Mouse (Mus musculus) limb, embryonic 13.5 days (tissue): ENCODE data around the gene Lipa. TPM values are rescaled to one million over a fixed set of nuclear protein-coding genes. Genes with fewer than 3 reads are reported as not detected.

Experiments used
- ATAC-seq: fragments of 200-750 bp; cut with Nextera tagmentation; 2 replicates; pipeline ENCODE4 v1.8.0; 2017; ENCODE audit warnings: low read depth, moderate number of reproducible peaks, moderate TSS enrichment; ENCODE audit not compliant: low FRiP score
- H3K27ac ChIP-seq: fragments of 300-500 bp; sonication (generic); 2 replicates; pipeline ENCODE4 v1.5.1; 2015; ENCODE audit warnings: inconsistent platforms, mild to moderate bottlenecking, moderate library complexity
- H3K27me3 ChIP-seq: fragments of 300-500 bp; sonication (generic); 2 replicates; pipeline ENCODE4 v1.6.1; 2015; ENCODE audit warnings: mild to moderate bottlenecking, inconsistent platforms
- H3K36me3 ChIP-seq: fragments of 300-500 bp; sonication (generic); 2 replicates; pipeline ENCODE4 v1.6.1; 2015; ENCODE audit warnings: inconsistent platforms, mild to moderate bottlenecking, moderate library complexity
- H3K4me1 ChIP-seq: fragments of 300-500 bp; sonication (generic); 2 replicates; pipeline ENCODE4 v1.6.1; 2015; ENCODE audit warnings: inconsistent platforms
- H3K4me2 ChIP-seq: fragments of 300-500 bp; sonication (generic); replicated peaks from 2 replicates; pipeline ENCODE4 v1.6.1; 2015; ENCODE audit warnings: inconsistent platforms, mild to moderate bottlenecking, moderate library complexity
- H3K4me3 ChIP-seq: fragments of 300-500 bp; sonication (generic); 2 replicates; pipeline ENCODE4 v1.5.1; 2015; ENCODE audit warnings: moderate library complexity, mild to moderate bottlenecking, inconsistent platforms
- H3K9ac ChIP-seq: fragments of 300-500 bp; sonication (generic); 2 replicates; pipeline ENCODE4 v1.6.1; 2015; ENCODE audit warnings: mild to moderate bottlenecking, inconsistent platforms
- H3K9me3 ChIP-seq: fragments of 300-500 bp; sonication (generic); 2 replicates; pipeline ENCODE4 v1.6.1; 2016; ENCODE audit warnings: inconsistent platforms
- WGBS: fragments of 180-500 bp; shearing (Covaris S2); methylation state at CpG from one replicate; pipeline ENCODE4 v1.1.7; 2015; 5-methylcytosine and 5-hydroxymethylcytosine counted together
- polyA plus RNA-seq: library from polyadenylated mRNA; unstranded; fragments of >200 nt; fragmentation: Nextera tagmentation; extraction: Ambion mirVana; gene quantifications from 2 replicates; pipeline ENCODE4 v1.2.1, GENCODE M21; 2015

Gene Lipa
- polyA plus RNA-seq, 1 experiment from 2014 or later, result 46.0 TPM

DNA sequence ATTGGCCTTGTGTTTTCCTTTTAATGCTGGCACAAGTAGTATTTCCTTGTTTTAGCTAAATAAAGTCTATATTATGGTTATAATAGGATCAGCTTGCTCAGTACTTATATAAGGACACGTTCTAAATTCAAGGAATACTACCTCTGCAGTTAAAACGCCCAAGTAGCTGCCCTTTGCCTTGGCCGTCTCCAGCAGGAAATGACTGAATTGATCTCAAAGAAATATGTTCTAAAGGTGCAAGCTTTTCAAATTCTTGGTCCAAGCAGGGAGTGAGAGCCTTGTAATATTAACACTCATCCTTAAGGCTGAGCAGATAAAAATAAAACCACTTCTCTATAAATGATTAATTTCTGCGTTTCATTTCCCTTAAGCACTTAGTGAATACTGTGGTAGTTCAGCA lies 7.2 kb downstream of the Lipa start:
- Histone ChIP-seq H3K4me2 (no peak overlapping the region), H3K4me3 (no peak overlapping the region), H3K27ac (no peak overlapping the region), H3K36me3 (peaks cover 40% of the 10 kb centered on the region), H3K9me3 (no peaks in the 10 kb centered on the region), H3K9ac (no peak overlapping the region), H3K4me1 (peaks cover 7% of the 10 kb centered on the region; the same call in 1 of the 2 replicates), H3K27me3 (no peaks in the 10 kb centered on the region)
- no peak for ATAC-seq
- WGBS, result 82% methylated on average over 4 of the region's 4 CpGs

DNA sequence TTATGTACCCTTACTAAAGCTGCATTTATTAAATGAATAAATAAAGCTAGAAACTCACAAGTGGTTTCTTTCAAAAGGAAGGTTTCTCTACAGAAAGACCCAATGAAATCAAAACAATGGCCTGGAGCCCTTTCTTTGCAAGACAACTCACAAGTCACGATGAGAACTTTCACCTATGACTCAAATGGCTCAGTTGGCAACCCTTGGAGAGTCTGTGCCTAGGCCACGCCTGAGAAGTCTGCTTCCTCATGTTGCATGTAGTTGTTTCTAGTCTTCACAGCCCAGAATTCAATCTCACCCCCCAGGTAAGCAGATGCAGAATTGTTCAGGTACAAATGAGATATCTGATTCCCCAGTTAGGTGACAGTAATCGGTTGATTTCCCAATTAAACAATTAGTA lies 7.6 kb downstream of the Lipa start:
- H3K4me3 ChIP-seq, result no peak overlapping the region
- WGBS, result 89% methylated on average over 3 of the region's 3 CpGs
- peaks cover 2% of the 10 kb centered on the region; the same call in 1 of the 2 replicates for H3K4me1 ChIP-seq
- H3K9ac ChIP-seq, result no peak overlapping the region
- no peaks in the 10 kb centered on the region for H3K9me3 ChIP-seq
- no peak overlapping the region for H3K27ac ChIP-seq
- H3K4me2 ChIP-seq, result no peak overlapping the region
- H3K27me3 ChIP-seq, result no peaks in the 10 kb centered on the region
- H3K36me3 ChIP-seq, result peaks cover 40% of the 10 kb centered on the region
- ATAC-seq, result no peak

DNA sequence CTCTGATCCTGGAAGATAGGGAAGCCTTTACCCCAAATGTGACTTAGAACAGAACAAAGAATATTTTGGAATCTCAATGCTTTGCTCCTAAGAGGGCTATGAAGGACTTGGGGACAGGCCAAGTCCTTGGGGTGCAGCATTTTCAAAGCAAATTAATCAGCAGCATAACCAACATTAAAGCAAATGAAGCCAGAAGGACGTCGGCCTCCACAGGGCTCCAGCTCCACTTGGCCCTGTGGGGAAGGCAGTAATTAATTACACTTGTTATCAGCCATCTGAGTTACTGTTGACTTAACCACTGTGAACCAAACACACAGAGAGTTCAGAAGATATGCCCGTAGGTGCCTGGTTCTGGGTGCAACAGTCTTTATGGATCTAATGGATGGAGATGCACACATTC lies 8.5 kb downstream of the Lipa start:
- Histone ChIP-seq H3K4me1 (no peaks in the 10 kb centered on the region), H3K9ac (no peak overlapping the region), H3K4me3 (no peak overlapping the region), H3K27ac (no peak overlapping the region), H3K27me3 (no peaks in the 10 kb centered on the region), H3K9me3 (no peaks in the 10 kb centered on the region), H3K36me3 (peaks cover 40% of the 10 kb centered on the region), H3K4me2 (no peak overlapping the region)
- 55% methylated on average over 3 of the region's 3 CpGs for WGBS
- ATAC-seq, result no peak

DNA sequence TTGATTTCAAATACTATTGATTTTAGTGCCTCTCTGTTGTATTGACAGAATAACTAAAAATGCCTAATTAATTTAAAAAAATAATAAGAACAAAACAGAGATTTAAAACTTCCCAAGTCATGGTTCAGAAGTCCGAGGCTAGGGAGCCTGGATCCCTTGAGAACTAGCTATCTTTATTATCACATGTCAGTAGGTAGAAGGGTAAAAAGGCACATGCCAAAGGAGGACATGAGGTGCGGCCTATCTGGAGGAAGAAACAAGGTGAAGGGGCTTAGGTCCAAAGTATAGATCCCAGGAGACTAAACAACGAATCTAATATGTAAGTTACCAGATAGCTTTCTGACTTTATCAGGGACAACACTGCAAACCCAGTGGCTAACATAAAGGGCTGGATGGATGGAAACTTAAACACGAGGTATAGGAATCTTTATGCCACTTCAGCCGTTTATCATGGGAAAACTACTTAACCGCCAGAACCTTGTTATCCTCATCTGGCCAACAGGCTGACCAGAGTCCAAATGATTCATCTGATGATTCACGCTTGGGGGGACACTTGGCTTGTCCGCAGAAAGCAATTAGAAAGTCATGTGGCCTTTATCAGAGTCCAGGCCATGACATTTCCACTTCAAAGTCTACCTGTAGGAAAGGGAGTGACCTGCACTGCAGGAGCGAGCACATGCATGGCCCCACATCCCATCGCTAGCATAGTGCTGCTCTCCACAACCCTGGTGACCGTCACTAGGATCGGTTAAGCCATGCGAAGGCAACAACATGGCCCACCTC lies 9.3 kb downstream of the Lipa start:
- no peaks in the 10 kb centered on the region for H3K4me1 ChIP-seq
- no peak overlapping the region for H3K4me3 ChIP-seq
- H3K27ac ChIP-seq, result no peak overlapping the region
- peaks cover 40% of the 10 kb centered on the region for H3K36me3 ChIP-seq
- ATAC-seq, result no peak
- no peak overlapping the region for H3K9ac ChIP-seq
- 91% methylated on average over 13 of the region's 13 CpGs for WGBS
- H3K9me3 ChIP-seq, result no peaks in the 10 kb centered on the region
- no peak overlapping the region for H3K4me2 ChIP-seq
- no peaks in the 10 kb centered on the region for H3K27me3 ChIP-seq

DNA sequence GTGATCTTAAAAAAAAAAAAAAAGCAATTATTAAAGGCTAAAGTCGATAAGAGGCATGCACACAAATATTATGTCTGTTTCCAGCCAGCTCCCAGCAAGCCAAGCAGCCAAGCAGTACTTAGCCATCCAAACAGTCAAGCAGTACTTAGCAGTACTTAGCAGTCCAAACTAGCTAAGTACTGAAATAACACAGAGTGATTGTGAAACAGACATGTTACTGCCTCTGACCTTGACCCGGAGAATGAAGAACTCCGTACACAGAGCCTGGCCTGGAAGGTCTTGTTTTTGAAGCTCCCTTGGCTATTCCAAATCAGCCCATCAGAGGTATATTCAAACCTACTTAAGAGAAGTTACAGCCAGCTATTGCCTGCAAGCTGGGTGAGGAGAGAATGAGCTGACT lies 10.1 kb downstream of the Lipa start:
- H3K27ac ChIP-seq, result no peak overlapping the region
- no peaks in the 10 kb centered on the region for H3K4me1 ChIP-seq
- H3K9ac ChIP-seq, result no peak overlapping the region
- peaks cover 40% of the 10 kb centered on the region for H3K36me3 ChIP-seq
- ATAC-seq, result no peak
- no peaks in the 10 kb centered on the region for H3K27me3 ChIP-seq
- WGBS, result 87% methylated on average over 3 of the region's 3 CpGs
- no peaks in the 10 kb centered on the region for H3K9me3 ChIP-seq
- H3K4me3 ChIP-seq, result no peak overlapping the region
- no peak overlapping the region for H3K4me2 ChIP-seq

DNA sequence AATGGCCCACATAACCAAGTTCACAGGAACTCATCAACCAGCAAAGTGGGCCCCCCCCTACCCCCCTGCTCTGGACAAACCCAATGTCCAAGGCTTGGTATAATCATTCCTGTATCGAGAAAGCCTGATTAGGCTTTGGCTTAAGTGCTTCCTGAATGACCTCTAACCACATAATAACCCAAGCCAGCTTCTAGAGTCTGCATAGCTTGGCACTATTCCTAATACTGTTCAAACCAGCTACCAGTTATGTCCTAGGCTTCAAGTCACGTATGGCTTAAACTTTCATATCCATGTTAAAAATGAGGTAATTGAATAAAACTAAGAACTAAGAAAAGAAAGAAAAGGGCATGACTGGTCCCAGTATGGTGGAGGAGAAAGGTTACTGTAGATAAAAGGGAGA lies 10.9 kb downstream of the Lipa start:
- H3K4me2 ChIP-seq, result no peak overlapping the region
- peaks cover 3% of the 10 kb centered on the region; the same call in 1 of the 2 replicates for H3K4me1 ChIP-seq
- H3K4me3 ChIP-seq, result no peak overlapping the region
- no peak overlapping the region for H3K9ac ChIP-seq
- no peaks in the 10 kb centered on the region for H3K27me3 ChIP-seq
- no peak overlapping the region for H3K27ac ChIP-seq
- H3K9me3 ChIP-seq, result no peaks in the 10 kb centered on the region
- no peak for ATAC-seq
- 81% methylated on average over 2 of the region's 2 CpGs for WGBS
- H3K36me3 ChIP-seq, result peaks cover 34% of the 10 kb centered on the region

DNA sequence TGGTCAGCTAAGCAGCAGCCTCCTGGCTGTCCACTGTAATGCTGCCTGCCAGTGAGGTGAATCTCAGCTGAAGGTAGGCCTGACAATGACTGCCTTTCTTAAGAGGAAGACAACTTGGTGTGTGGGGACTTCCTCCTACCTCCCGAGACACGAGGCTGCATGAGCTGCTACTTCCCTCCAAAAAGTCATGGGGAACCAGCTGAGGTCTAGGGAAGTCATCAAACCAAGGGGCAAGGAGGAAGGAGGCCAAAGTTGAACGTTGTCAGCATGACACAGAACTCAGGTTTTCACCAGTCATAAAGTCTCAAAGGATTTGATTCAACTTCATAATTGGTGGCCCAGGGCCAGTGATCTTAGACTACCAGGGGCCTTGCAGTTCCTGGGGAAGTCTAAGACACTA lies 11.6 kb downstream of the Lipa start:
- H3K27ac ChIP-seq, result no peak overlapping the region
- H3K4me3 ChIP-seq, result no peak overlapping the region
- H3K4me2 ChIP-seq, result no peak overlapping the region
- H3K27me3 ChIP-seq, result no peaks in the 10 kb centered on the region
- peaks cover 29% of the 10 kb centered on the region for H3K36me3 ChIP-seq
- H3K9ac ChIP-seq, result no peak overlapping the region
- H3K9me3 ChIP-seq, result no peaks in the 10 kb centered on the region
- 90% methylated on average over 3 of the region's 3 CpGs for WGBS
- no peak for ATAC-seq
- H3K4me1 ChIP-seq, result peaks cover 4% of the 10 kb centered on the region; the same call in 1 of the 2 replicates

DNA sequence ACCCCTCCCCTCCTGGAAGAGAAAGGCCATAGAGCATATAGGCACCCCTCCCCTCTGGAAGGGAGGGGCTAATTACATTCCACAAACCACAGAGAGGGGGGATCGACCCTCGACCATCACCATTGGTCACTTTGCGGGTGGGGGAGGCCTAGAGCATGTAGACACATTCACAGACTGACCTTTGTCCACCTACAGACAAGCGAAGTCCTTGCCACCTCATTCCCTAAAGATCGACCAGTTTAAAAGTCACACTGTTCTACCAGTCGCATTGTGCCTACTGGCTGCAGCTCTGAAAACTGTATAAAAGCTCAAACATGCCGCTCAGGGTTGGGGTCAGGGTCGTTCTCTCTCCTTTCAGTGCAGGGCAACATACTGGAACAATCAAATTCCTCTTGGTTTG lies 15.7 kb downstream of the Lipa start:
- Histone ChIP-seq H3K9me3 (0 out of 2 replicates have a peak, but pooled peaks cover 2% of the 10 kb centered on the region), H3K4me3 (no peak overlapping the region), H3K27ac (no peak overlapping the region), H3K36me3 (peaks cover 32% of the 10 kb centered on the region), H3K4me2 (no peak overlapping the region), H3K4me1 (peaks cover 4% of the 10 kb centered on the region; the same call in 1 of the 2 replicates), H3K9ac (no peak overlapping the region), H3K27me3 (no peaks in the 10 kb centered on the region)
- peak; percentile 32; the same call in 1 of the 2 replicates for ATAC-seq
- WGBS, result 65% methylated on average over 8 of the region's 8 CpGs

DNA sequence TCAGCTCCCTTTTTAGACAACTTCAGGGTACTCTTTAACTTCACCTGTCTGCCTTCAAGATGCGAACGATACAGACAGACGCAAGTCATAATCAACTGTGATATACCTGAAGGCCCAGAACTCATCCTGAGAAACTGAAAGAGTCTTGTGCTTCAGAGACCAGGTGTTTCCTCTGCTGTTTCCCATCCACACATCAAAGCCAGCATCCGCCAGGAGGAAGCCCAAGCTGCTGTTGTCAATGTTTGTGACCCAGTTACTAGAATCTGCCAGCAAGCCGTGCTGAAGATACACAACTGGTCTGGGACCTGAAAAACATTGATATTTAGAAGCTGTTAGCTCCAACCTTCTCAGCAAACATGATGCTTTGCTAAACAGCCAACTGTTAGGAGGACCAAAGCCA lies 16.6 kb downstream of the Lipa start:
- peaks cover 36% of the 10 kb centered on the region for H3K36me3 ChIP-seq
- no peak overlapping the region for H3K4me3 ChIP-seq
- no peaks in the 10 kb centered on the region for H3K27me3 ChIP-seq
- 76% methylated on average over 5 of the region's 5 CpGs for WGBS
- H3K9me3 ChIP-seq, result 0 out of 2 replicates have a peak, but pooled peaks cover 2% of the 10 kb centered on the region
- H3K4me1 ChIP-seq, result peaks cover 4% of the 10 kb centered on the region; the same call in 1 of the 2 replicates
- no peak overlapping the region for H3K9ac ChIP-seq
- no peak for ATAC-seq
- no peak overlapping the region for H3K4me2 ChIP-seq
- no peak overlapping the region for H3K27ac ChIP-seq

DNA sequence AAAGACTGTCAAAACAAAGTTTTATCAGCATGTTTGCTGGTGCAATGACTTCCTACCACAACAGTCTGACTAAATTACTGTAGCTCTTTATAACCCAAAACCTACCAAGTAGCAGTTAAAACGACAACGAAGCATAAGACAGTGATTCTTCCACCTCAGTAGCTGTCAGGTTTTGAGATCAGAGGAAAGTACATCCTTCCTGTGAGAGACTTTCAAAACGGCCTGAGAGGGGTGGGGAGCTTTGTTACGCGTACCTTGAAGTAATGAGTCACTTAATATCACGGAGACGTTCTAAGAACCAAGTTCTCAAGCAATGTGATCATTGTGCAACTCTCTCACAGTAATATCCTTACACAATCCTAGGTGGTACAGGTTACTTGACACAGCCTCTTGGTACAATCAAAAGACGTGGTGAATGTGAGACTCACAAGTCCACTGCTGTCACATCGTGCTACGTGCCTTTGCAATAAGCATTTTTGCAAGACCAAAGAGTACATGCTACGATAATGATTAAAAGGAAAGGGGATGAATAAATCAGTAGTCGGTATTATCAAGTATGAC lies 22.0 kb downstream of the Lipa start:
- H3K27me3 ChIP-seq, result no peaks in the 10 kb centered on the region
- no peak overlapping the region for H3K27ac ChIP-seq
- H3K4me2 ChIP-seq, result no peak overlapping the region
- ATAC-seq, result no peak
- 0 out of 2 replicates have a peak, but pooled peaks cover 2% of the 10 kb centered on the region for H3K9me3 ChIP-seq
- no peak overlapping the region for H3K9ac ChIP-seq
- peaks cover 44% of the 10 kb centered on the region for H3K36me3 ChIP-seq
- WGBS, result 87% methylated on average over 12 of the region's 12 CpGs
- no peak overlapping the region for H3K4me3 ChIP-seq
- H3K4me1 ChIP-seq, result no peaks in the 10 kb centered on the region

DNA sequence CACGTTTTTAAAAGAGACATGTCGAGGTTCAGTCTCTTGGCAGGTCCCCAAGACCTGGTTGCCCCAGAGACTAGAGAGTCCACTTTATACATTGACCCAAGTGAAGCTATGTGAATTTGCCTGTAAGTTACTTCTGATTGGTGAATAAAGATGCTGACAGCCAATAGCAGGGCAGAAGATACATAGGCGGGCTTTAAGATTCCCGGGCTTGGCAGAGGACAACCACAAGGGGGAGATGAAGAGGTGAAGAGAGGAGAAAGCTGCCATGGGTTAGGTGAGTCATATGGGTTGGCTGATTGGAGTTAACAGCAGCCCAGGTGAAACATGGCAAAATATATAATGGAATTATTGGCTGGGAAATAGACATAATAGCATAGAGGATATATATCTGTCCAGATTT lies 26.5 kb downstream of the Lipa start:
- no peaks in the 10 kb centered on the region for H3K27me3 ChIP-seq
- H3K9ac ChIP-seq, result no peak overlapping the region
- ATAC-seq, result no peak; the same call in 1 of the 2 replicates
- no peaks in the 10 kb centered on the region for H3K9me3 ChIP-seq
- H3K27ac ChIP-seq, result no peak overlapping the region
- no peak overlapping the region for H3K4me3 ChIP-seq
- WGBS, result 46% methylated on average over 4 of the region's 4 CpGs
- no peaks in the 10 kb centered on the region for H3K4me1 ChIP-seq
- peaks cover 21% of the 10 kb centered on the region for H3K36me3 ChIP-seq
- H3K4me2 ChIP-seq, result no peak overlapping the region

DNA sequence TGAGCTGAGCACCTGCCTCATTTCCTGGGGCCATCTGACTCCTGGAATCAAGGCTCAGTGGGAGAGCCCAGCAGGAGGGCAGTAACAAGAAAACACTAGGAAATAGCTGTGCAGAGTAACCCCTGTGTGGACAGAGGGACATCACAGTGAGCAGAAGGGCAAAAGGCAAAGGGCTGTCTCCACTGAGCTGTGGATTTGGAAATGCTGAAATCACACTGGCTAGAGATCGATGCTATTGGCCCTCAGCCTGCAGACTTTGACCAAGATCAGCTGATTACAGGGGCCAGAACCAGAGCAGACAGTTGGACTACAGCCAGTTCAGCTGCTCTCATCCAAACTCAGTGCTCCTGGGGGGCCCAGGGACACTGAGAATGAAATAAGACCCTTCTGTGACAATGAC lies 30.9 kb downstream of the Lipa start:
- no peak overlapping the region for H3K9ac ChIP-seq
- no peaks in the 10 kb centered on the region for H3K27me3 ChIP-seq
- peaks cover 31% of the 10 kb centered on the region for H3K36me3 ChIP-seq
- no peaks in the 10 kb centered on the region for H3K9me3 ChIP-seq
- H3K4me1 ChIP-seq, result no peaks in the 10 kb centered on the region
- no peak overlapping the region for H3K27ac ChIP-seq
- no peak for ATAC-seq
- no peak overlapping the region for H3K4me3 ChIP-seq
- WGBS, result 74% methylated on average over 1 of the region's 1 CpGs
- H3K4me2 ChIP-seq, result no peak overlapping the region
